Mouse (Mus musculus): ENCODE data around the gene Btbd17.
A peak's percentile ranks its signal among the peaks of the same experiment; 100 is the strongest.

Btbd17 gene

GRCm38 (mm10) chr11:114795848-114796322 is at the start of gene Btbd17:
Gene Btbd17 (minus strand): TSS chr11:114795945.
- peak; percentile 98 for DNase-seq

DNA sequence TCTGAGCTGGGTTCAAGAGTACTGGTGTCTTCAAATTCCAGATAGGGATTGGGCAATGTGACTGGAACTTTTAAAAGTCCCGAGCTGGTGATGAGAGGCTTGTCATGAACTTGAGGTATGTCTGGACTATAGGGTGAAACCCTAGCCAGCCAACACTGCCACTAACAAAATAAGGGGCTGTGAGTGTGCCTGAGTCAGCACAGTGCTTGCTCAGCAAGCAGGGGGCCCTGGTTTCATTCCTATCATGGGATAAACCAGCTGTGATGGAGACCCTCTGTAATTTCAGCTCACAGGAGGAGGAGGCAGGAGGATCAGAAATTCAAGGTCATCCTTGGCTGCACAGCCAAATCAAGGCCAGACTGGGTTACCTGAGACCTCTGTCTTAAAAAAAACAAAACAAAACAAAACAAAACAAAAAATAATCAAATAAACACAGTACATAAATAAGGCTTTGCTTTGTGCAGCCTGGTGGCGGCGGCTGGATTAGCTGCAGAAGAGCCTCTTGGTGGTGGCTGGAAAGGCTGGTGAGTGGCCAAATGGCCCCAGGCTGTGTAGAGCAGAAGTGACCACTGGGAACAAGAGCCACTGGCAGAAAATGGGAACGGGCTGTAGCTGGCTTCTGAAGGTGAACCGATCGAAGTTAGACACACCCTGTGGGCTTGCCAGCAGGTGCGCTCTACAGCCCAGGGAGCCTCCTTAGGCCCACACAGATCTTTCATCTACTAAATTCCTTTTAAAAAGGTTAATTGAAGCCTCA is 48.9 kb upstream of the Btbd17 start:
- no peak for DNase-seq

DNA sequence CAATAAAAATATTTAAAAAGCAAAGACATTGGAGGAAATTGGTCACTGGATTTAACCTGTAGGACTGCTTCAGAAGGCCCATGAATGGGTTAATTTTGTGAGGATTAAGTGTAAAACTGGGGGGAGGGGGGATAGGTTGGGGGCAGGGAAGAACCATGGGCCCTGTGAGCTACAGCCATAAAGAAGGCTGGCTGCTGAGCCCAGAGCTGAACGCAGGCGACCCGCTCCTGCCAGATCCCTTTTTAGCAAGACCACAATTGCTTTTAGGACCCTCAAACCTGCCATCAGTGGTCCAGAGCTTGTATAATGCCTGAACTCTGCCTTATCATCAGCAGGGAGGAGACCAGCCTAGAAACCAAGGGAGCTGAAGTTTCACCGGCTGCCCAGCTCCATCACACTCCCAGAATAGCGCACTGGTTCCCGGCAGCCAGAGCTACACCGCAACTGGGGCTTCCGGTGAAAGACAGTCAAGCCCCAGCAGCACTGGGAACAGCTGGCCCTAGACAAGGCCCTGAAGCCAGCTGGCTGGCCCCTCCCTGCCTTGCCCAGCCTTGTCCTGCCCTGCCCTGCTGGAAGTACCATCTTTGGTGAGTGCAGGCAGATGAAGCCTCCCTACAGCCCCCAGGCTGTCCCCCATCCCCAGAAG is 48.2 kb upstream of the Btbd17 start:
- peak; percentile 64 for DNase-seq

DNA sequence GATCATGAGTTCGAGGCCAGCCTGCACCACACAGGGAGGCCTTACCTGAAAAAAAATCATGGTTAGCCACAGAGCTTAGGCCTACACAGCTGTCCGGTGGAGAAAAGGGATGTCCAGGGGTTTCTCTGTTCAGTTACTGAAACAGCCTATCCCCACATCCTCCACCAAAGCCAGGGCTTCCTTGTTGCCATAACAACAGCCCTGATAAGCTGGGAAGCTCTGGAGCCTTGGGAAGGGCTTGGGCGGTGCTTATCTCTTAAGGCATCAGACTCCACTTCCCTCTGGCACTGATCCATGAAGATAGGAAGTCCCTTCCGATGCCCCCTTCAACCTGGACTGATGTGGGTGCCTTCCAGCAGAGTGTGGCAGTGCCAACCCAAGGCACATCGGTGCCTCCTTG is 37.4 kb upstream of the Btbd17 start:
- DNase-seq = peak; percentile 63

DNA sequence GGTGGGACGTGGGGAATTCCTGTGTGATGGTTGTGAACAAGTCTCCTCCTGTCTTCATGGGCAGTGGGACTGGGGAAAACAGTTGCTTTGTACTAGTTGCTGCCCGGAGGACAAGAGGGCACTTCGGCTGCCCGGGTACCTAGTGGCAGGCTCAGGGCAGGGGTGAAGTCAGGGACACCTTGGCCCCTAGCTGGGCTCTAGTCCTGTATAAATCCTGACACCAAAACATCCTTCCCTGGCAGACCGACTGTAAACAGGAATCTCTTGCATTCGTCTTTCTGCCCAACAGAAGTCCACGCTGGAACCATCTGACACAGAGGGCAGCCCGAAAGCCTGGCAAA is 34.7 kb upstream of the Btbd17 start:
- DNase-seq = no peak

GRCm38 (mm10) chr11:114829499-114830432 is 34.0 kb upstream of the Btbd17 start:
- peak; percentile 84 for DNase-seq

- no peak for DNase-seq
Measured at GRCm38 (mm10) chr11:114826686-114827085, 30.9 kb upstream of the Btbd17 start.

DNA sequence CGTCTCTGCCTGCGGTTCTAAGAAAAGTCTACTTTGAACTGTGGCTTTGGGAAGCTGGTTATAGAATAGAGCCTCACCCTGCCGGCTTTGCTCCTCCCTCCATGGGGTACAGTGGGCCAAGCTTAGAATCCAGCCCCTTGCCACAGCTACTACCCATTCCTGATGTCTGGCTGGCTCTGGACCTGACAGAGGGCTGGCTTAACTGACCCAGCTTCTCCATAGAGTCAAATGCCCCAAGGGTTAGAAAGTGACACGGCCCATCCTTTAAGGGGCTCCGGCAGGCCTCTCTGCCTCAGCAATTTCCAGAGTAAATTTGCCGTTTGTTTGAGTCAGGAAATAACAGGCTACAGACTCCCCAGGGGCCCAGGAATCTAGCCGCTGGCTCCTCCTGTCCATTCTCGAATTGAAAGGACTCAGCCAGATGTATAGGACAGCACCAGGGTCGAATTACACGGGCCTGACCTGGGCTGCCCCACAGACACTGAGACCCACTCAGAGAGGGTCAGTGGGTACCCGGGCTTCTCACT is 27.5 kb upstream of the Btbd17 start:
- no peak for DNase-seq

- no peak for DNase-seq
Measured at GRCm38 (mm10) chr11:114822727-114823126, 27.0 kb upstream of the Btbd17 start.

- DNase-seq = no peak
Measured at GRCm38 (mm10) chr11:114821325-114821724, 25.6 kb upstream of the Btbd17 start.

- DNase-seq = no peak
Measured at GRCm38 (mm10) chr11:114820444-114820843, 24.7 kb upstream of the Btbd17 start.

- DNase-seq = no peak
Measured at GRCm38 (mm10) chr11:114819110-114819509, 23.4 kb upstream of the Btbd17 start.

GRCm38 (mm10) chr11:114818185-114818584 is 22.4 kb upstream of the Btbd17 start:
- no peak for DNase-seq

- DNase-seq = no peak
Measured at GRCm38 (mm10) chr11:114816934-114817333, 21.2 kb upstream of the Btbd17 start.

DNA sequence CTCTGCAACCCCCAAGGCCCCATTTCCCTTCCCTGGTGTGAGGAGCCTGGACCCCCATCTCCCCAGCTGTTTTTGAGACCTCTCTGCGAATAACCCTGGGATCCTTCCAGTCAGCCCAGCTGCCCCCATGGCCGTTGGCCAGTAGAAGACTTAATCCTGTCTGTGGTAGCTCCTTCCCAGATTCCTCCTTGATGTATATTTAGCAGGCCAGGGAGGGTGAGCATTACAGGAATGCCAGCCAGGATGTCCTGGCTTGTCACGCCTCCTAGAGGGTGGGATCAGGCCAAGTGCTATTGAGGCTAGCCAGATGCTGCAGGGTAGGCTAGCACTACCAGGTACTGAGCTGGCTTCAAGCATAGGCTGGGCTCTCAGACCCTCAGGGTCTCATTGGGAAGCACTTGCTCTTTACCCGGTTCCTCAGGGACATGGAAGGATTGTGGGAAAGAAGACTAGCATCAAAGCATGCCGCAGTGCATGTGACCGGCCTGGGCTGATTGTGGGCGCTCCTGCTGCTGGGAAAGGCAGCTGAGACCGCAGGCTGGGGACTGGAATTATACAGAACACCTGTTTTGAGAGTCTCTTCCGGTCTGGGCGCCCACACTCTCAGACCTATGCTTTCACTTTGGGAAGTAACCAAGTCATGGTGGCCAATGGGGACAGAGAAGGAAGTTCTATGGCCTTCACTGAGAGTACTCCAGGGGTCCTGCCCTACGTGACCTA is 19.3 kb upstream of the Btbd17 start:
- no peak for DNase-seq

- peak; percentile 90 for DNase-seq
Measured at GRCm38 (mm10) chr11:114812731-114813240, 17.0 kb upstream of the Btbd17 start.

GRCm38 (mm10) chr11:114810344-114810743 is 14.6 kb upstream of the Btbd17 start:
- DNase-seq = no peak

DNA sequence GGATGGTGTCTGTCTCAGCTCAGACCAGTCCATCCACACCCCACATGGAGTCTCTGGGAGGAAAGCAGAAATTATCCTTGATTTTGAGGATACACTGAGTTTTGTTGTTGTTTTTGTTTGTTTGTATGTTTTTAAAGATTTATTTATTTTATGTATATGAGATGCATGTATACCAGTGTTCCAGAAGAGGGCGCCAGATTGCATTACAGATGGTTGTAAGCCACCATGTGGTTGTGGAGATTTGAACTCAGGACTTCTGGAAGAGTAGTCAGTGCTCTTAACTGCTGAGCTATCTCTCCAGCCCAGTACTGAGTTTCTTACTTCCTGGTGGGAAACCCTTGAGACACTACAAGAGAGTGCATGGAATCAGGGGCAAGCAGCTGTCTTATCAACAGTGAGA is 13.6 kb upstream of the Btbd17 start:
- DNase-seq = no peak

DNA sequence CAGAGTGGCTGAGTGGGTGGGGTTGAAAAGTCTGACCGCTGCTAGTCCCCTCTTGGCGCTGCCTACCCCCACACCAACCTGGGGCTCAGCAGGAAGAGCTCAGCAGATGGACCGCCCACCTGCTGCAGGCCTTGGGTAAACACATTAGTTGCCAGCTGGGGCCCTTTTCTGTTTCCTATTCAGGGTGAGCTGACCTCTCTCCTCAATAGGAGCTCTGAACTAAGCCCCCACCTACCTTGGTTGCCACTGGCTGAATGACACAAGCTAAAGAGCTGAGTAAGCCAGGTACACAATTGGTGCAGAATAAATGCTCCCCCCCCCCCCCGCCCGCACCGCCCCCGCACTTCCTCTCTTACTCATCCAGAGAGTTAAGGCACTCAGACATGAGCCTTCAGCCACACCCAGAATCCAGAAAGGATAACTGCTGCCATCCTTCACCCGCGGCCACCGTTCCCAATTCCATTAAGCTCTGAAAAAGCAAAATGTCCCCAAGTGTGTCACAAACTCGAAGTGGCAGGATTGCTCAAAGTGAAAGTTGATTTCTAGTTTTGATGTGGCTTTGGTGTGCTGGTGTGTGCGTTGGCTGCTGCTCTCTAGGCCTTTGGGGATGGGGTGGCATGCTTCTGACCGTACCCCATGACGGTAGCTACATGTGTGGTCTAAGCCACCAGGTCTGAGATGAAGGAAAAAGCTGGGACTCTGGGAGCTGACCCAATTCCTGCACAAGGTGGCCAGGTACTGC is 12.1 kb upstream of the Btbd17 start:
- DNase-seq = peak; percentile 68

DNA sequence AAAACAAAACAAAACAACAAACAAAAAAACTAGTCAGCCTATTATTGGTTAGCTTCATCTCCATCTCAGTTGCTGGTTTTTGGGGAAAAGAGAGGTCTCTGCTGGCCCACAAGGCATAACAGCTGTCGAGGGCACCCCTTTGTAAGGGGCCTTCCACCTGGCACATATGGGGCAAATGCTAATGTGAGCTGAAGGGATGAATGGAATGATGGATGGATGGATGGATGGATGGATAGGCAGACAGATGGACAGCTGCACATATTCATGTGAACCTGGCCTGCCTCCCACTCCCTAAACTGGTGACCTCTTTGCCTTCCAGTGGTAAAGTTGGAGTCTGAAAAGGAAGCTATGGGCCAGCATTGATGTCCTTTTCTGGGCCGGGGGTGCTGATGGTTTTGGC is 11.3 kb upstream of the Btbd17 start:
- DNase-seq = no peak

DNA sequence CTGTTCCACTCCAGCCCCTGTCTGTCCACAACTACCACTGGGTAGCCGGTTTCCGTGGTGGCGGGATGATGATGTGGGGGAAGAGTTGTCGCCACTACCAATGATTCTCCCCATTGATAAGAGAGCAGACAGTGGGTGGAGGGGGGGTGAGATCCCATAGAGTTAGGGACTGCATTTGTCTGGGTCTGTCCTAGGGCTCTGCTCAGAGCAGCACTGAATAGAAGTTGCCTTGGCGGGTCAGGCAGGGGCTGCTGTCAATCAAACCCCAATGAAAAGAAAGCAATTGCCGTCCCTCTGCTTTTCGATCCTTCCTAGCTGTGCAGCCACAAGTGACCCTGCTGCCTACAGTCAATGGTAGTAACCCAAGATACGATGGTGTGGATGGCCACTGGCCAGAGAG is 8.2 kb upstream of the Btbd17 start:
- DNase-seq = no peak

Measured in retina, postnatal 1 day (tissue).